Mouse (Mus musculus): ENCODE measurements around the gene Trim47.

Trim47 gene

DNA sequence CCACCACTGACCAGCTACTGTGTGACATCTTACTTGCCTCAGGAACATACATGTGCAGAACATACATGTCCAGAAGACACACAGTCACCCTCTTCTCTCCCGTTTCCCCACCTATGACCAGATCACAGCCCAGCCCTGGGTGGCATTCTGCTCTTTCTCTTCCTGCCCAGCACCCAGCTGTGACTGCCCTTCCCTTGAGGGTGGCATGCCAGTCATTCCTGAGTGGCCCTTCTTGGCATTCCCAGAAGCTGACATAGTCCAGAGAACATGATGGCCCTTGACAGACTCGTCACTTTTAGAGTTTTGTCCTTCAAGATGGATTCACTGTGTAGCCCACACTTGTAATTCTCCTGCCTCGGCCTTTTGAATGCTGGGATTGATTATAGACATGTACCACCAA, 54.4 kb downstream of the Trim47 start:
- intact Hi-C loops (cut with DNase I), result no loop called here

DNA sequence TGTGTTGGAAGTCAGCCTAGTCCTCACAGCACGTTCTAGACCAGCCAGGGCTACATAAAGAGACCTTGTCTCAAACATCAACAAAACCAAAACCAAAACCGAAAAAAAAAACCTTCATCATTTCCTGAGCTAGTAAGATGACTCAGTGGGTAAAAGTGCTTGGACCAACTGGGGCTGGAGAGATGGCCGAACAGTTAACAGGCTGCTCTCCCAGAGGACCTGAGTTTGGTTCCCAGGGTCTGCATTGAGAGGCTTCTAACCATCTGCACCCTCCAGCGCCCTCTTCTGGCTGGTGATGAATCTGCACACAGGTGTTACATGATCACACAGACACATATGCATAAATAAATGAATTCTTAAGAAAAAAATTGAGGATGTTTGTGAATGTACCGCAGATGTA, 55.5 kb downstream of the Trim47 start:
- intact Hi-C loops (cut with DNase I), result no loop called here

DNA sequence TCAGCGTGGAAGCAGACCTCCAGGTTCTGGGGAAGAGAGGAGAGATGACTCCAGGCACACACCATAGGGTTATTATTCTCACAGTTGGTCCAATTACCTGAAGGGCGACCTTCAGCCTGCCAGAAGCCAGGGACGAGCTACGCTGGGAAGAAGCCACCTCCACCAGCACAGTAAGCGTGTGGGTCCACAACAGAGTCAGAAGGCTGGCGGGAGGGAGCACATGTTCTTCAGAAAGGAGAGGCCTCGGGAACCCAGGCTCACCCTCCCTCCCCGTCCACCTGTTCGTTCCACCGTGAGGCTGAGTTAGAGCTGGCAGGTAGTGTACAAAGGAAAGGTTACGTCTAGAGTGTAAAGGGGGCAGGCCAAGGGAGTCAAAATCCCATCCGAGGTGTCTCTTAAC, 61.7 kb downstream of the Trim47 start:
- intact Hi-C loops (cut with DNase I), result no loop called here

DNA sequence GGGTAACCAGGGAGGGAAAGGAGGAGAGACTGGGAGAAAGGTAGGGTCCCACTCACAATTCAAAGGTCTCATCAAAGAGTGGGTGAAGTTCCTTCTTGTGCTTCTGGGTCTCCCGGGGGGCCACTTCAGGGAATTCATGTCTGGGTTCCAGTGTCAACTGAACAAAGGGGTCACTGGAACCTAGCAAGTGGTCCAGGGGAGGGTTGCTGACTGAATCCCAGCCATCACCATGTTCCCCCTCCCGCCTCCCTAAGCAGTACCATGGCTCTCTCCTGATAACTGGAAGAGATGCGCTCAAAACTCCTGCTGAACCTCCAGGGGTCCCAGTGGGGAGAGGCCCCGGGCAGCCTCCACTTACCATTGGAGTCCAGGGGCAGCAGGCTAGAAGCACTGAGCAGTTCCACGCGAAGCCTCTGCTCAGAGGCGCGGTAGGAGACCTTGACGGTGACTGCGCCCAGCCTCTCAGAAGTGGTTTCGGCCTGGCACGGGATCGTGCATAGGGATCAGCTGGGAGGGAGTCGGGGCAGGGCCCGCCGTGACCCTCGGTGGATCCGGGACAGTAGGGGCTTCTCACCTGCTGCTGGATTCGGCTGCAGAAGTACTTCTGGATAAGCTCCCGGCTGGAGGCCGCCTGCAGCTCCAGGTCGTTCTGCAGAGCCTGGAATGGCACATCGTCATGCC, 62.7 kb downstream of the Trim47 start:
- intact Hi-C loops (cut with DNase I), result no loop called here

DNA sequence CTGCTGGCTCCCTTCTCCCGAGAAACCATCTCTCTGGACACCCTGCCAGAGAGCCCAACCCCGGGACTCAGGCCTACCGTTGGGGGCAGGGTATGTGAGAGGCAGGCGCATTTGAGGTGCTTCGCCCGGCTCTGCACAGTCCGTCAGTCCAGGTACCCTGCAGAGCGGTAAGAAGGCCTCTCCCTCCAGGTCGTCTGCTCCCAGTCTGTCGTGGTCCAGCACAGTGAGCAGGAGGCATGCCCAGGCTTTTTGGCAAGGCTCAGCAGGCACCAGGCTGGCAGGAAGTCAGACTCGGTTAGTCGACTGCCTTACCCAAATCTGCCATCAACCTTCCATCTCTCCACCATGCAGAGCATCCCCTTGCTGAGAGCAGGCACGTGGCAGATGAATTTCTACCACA, 63.4 kb downstream of the Trim47 start:
- intact Hi-C loops (cut with DNase I), result no loop called here

DNA sequence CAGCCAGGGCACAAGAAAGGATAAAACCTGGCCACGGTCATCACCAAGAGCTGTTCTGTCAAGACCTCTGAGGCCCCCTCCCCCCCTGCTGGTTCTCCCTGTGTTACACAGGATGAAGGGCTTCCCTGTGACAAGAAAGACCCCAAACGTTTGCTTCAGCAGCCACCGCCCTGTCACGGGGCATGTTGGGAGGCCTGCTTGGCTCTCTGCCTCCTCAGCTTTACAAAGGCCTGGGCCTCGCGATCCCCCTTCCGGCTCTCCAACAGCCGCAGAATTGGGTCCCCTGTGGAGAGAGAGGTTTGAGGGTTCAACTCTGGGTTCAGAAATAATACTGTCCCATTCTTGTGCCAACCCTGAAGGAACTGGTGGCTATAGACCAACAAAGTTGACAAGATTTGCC, 64.5 kb downstream of the Trim47 start:
- intact Hi-C loops (cut with DNase I), result no loop called here

DNA sequence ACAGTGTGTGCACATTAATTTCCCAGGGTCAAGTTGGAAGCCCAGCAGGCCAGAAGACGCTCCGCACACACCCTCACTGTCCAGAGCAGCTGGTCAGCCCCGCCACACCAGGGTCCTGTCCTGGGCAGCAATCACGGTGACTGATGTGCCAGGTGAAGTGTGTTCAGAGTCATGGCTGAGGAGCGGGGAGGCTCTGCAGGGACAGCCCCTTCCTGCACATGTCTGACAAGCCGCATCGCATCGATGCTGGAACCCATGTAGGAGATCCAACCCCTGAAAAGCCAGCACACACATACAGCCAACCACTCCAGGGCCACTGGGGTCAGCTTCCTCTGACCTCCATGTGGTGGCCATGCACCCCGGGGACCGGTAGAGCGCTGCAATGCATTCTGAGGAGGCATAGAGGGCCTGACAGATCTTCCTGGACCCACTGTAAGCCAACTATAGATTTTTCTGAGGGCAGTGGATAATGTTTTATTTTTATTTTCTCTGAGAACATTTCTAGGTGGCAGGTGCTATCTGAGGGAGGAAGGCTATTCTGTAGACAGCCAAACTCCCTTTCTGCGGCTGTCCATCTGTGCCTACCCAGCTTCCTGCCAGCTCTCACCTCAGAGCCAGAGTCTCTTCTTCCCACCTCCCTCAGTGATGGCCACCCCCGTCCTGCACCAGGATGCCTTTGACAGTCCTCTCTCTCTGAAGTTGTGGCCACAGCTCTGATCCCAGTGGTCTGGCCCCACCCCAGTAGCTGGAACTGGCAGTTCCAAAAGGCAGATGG, 65.2 kb downstream of the Trim47 start:
- intact Hi-C loops (cut with DNase I), result no loop called here

DNA sequence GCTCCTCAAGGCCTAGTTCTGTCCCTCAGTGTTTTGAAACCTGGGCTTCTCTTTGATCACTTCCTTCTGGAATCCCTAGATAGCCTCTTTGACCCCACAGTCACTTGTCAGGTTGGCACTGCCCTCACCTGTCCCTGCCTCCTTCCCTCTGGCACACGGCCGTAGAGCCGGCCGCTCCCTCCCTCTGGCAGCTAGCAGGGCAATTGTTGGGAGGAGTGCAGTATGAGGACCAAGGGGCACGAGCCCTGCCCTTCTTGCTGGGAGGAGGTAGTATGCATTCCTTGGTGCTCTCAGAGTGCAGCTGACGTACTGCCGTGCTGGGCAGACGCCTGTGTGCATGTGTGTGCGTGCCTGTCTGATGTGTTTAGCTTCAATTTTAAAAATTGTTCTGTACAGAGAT, 66.4 kb downstream of the Trim47 start:
- intact Hi-C loops (cut with DNase I), result no loop called here

DNA sequence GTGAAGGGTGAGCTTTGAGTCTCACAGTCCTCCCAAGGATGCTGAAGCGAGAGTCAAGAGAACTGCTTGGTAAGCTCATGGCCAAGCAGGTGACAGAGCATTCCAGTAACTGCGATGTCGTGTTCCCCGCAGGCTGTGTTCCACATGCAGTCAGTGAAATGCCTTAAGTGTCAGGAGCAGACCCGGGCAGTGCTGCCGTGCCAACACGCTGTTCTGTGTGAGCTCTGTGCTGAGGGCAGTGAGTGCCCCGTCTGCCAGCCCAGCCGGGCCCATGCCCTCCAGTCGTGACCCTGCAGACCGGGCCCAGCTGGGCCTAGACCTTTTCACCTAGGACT, 67.4 kb downstream of the Trim47 start:
- intact Hi-C loops (cut with DNase I), result no loop called here

DNA sequence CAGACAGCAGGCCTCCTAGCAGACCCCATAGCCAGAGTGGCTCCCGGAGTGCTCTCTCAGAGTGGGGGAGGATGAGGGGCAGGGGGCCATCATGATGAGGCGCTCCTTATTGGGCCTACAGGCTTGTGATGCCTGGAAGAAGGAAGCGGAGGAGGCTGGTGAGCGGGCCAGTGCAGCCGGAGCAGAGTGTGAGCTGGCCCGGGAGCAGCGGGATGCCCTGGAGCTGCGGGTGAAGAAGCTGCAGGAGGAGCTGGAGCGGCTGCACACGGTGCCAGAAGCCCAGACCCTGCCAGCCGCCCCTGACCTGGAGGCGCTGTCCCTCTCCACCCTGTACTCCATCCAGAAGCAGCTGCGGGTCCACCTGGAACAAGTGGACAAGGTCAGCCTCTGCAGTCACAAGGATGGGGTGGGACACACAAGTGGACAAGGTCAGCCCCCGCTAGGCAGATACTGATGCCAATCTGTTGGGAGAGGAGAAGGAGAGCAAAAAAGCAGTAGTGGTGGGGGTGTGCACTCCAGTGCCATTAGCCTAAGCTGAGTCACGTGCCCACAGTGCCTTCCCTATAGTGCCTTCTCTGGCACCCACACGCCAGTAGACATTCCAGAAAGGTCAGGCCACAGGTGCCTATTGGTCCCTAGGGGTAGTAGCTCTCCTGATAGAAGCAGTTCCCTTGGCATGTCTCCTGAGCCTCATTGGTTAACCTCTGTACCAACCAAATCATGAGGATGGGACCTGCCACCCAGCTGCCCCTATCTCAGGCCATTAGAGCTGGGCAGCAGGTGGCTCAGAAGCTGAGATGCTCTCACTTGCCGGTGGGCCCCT, 67.9 kb downstream of the Trim47 start:
- intact Hi-C loops (cut with DNase I), result no loop called here

DNA sequence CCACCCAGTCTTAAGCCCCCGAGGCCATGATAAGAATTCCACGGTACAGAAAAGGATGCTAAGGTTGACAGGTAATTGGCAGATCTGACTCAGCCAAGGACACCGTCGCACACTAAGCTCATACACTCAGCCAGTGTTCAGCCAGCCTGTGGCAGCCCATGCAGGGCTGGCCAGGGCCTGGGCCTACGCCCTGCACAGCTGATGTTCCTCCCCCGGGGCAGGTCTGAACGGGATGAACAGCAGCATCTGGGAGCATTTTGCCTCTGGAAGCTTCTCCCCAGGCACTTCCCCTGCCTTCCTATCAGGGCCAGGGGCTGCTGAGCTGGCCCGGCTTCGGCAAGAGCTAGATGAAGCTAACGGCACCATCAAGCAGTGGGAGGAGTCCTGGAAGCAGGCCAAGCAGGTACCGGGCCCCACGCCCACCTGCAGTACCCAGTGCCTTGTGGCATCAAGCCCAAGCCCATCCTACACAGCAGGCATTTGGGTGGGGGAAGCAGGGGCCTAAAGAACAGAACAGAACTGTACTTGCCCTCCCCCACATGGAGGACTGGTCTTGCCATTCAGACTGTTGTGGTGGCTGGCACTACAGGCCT, 68.9 kb downstream of the Trim47 start:
- intact Hi-C loops (cut with DNase I), result no loop called here

DNA sequence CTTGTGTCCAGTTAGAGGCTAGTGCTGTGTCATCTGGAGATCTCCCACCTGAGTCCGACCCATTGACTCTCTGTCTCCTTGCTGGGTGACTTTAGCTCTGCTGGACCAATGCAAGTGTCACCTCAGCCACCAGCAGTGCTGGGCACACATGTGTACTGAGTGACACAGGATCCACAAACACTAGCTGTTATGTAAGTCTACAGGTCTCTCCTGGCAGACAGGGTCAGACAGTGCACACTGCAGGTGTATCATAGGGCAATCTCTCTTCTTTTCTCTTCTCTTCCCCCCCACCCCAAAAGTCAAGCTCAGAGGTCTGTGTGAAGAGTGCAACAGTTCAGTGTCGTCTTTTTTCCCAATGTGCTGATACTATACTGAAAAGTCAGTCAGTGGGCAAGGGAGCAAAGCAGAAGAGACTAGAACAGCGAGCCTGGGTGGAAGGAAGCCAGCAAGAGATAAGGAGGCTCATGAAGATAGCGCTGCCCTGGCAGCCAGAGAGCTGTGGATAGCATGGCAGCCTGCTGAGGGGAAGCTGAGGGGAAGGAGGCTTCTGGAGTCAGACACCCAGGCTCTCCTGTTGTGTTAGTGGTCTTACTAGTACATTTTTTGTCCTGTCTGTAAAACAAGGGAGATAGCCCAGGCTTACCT, 69.7 kb downstream of the Trim47 start:
- intact Hi-C loops (cut with DNase I), result no loop called here

DNA sequence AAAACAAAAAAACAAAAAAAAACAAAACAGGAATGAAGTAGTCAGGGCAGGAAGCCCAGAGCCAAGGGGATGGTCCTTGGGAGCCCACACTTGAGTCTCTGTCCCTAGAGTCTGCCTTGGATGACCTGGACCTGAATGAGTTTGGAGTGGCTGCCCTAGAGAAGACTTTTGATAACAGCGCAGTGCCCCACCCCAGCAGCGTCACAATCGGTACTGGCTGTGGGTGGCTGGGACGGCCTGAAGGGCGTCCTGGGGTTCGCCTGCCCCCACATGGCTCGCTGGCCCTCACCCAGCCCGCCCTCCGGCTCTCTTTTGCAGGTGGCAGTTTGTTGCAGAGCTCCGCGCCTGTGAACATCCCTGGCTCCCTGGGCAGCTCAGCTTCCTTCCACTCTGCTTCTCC, 71.1 kb downstream of the Trim47 start:
- intact Hi-C loops (cut with DNase I), result no loop called here

All from adrenal gland (tissue).